Mouse (Mus musculus) small intestine, adult 2 months (tissue): ENCODE results near the gene Farp2. TPM values are rescaled to one million over a fixed set of nuclear protein-coding genes. Genes with fewer than 3 reads are reported as not detected.

ENCODE experiments used
- H3K27ac ChIP-seq: fragments of 200-500 bp; 2 replicates; pipeline ENCODE4 v1.5.1; 2012; ENCODE audit warnings: low read depth, low read length, control low read depth, inconsistent platforms; ENCODE audit not compliant: insufficient read depth
- H3K27me3 ChIP-seq: fragments of 200-500 bp; 2 replicates; pipeline ENCODE4 v1.6.1; 2012; ENCODE audit warnings: mild to moderate bottlenecking, moderate library complexity, low read length, inconsistent platforms; ENCODE audit not compliant: control insufficient read depth, insufficient read depth
- H3K36me3 ChIP-seq: fragments of 200-500 bp; 2 replicates; pipeline ENCODE4 v1.6.1; 2012; ENCODE audit warnings: mild to moderate bottlenecking, low read length, control low read depth, inconsistent platforms; ENCODE audit not compliant: control insufficient read depth, insufficient read depth
- H3K4me1 ChIP-seq: fragments of 200-500 bp; 2 replicates; pipeline ENCODE4 v1.6.1; 2012; ENCODE audit warnings: low read length, inconsistent platforms, mixed read lengths; ENCODE audit not compliant: control insufficient read depth, insufficient read depth, insufficient read length
- H3K4me3 ChIP-seq: fragments of 200-500 bp; 2 replicates; pipeline ENCODE4 v1.5.1; 2012; ENCODE audit warnings: low read depth, mild to moderate bottlenecking, control low read depth, inconsistent platforms, low read length, moderate library complexity
- CTCF ChIP-seq: fragments of 200-500 bp; IDR thresholded peaks from 2 replicates; pipeline ENCODE4 v1.5.1; 2012; ENCODE audit warnings: low read depth, mild to moderate bottlenecking, control low read depth, inconsistent platforms, low read length, moderate library complexity, mixed read lengths; ENCODE audit not compliant: insufficient replicate concordance, insufficient read length; ENCODE audit errors: extremely low read depth
- POLR2A ChIP-seq: fragments of 200-500 bp; IDR thresholded peaks from 2 replicates; pipeline ENCODE4 v1.6.1; 2012; ENCODE audit warnings: low read depth, mild to moderate bottlenecking, control low read depth, inconsistent platforms, low read length, moderate library complexity
- WGBS: fragments of 180-500 bp; shearing (Covaris S2); methylation state at CpG from one replicate; pipeline ENCODE4 v1.1.7; 2018; 5-methylcytosine and 5-hydroxymethylcytosine counted together
- polyA plus RNA-seq: library from polyadenylated mRNA; depleted of rRNA; stranded (reverse); fragments of >200 nt; gene quantifications from 2 replicates; pipeline ENCODE4 v1.2.3, GENCODE M21; 2012

Farp2 gene
- polyA plus RNA-seq, 1 experiment, result 13.6 TPM

- H3K27ac ChIP-seq, result no peak overlapping the region
- 81% methylated on average over 4 of the region's 4 CpGs for WGBS
- no peak overlapping the region for H3K4me3 ChIP-seq
- H3K27me3 ChIP-seq, result no peaks in the 10 kb centered on the region
- H3K36me3 ChIP-seq, result peaks cover 11% of the 10 kb centered on the region
- 0 out of 2 replicates have a peak, but pooled peaks cover 2% of the 10 kb centered on the region for H3K4me1 ChIP-seq
- TF ChIP-seq POLR2A (no peak), CTCF (no peak)
Observed at GRCm38 (mm10) chr1:93608696-93609245, 96.9 kb downstream of the Farp2 start.

- Histone ChIP-seq H3K4me3 (no peak overlapping the region), H3K36me3 (peaks cover 16% of the 10 kb centered on the region), H3K27me3 (no peaks in the 10 kb centered on the region), H3K4me1 (0 out of 2 replicates have a peak, but pooled peaks cover 2% of the 10 kb centered on the region), H3K27ac (no peak overlapping the region)
- TF ChIP-seq POLR2A, result no peak
- no peak for TF ChIP-seq CTCF
- 89% methylated on average over 8 of the region's 8 CpGs for WGBS
Observed at GRCm38 (mm10) chr1:93609762-93610161, 97.9 kb downstream of the Farp2 start.

- Histone ChIP-seq H3K27ac (no peak overlapping the region), H3K4me1 (peaks cover 11% of the 10 kb centered on the region), H3K36me3 (peaks cover 39% of the 10 kb centered on the region), H3K27me3 (no peaks in the 10 kb centered on the region), H3K4me3 (no peak overlapping the region)
- WGBS, result 66% methylated on average over 4 of the region's 4 CpGs
- TF ChIP-seq CTCF, result no peak
Observed at GRCm38 (mm10) chr1:93618059-93618748, 106.3 kb downstream of the Farp2 start.

GRCm38 (mm10) chr1:93618948-93619347 is 107.1 kb downstream of the Farp2 start:
- H3K27me3 ChIP-seq, result no peaks in the 10 kb centered on the region
- 51% methylated on average over 5 of the region's 5 CpGs for WGBS
- H3K4me1 ChIP-seq, result peaks cover 11% of the 10 kb centered on the region
- H3K27ac ChIP-seq, result no peak overlapping the region
- peaks cover 43% of the 10 kb centered on the region for H3K36me3 ChIP-seq
- H3K4me3 ChIP-seq, result no peak overlapping the region
- no peak for TF ChIP-seq CTCF
- no peak for TF ChIP-seq POLR2A

GRCm38 (mm10) chr1:93624502-93624901 is 112.6 kb downstream of the Farp2 start:
- 90% methylated on average over 1 of the region's 1 CpGs for WGBS
- Histone ChIP-seq H3K27ac (no peak overlapping the region), H3K36me3 (peaks cover 83% of the 10 kb centered on the region), H3K4me3 (no peak overlapping the region), H3K4me1 (no peaks in the 10 kb centered on the region), H3K27me3 (no peaks in the 10 kb centered on the region)
- no peak for TF ChIP-seq POLR2A
- TF ChIP-seq CTCF, result no peak

- peaks cover 38% of the 10 kb centered on the region for H3K36me3 ChIP-seq
Observed at GRCm38 (mm10) chr1:93630796-93631195, 118.9 kb downstream of the Farp2 start.

GRCm38 (mm10) chr1:93632723-93633122 is 120.8 kb downstream of the Farp2 start:
- TF ChIP-seq POLR2A (no peak), CTCF (no peak)
- 94% methylated on average over 3 of the region's 3 CpGs for WGBS

More at GRCm38 (mm10) chr1:93630796-93631195, 118.9 kb downstream of the Farp2 start:
- Histone ChIP-seq H3K27ac (no peak overlapping the region), H3K27me3 (no peaks in the 10 kb centered on the region), H3K4me3 (no peak overlapping the region), H3K4me1 (peaks cover 10% of the 10 kb centered on the region; the same call in 1 of the 2 replicates)
- no peak for TF ChIP-seq POLR2A
- TF ChIP-seq CTCF, result no peak
- 86% methylated on average over 3 of the region's 3 CpGs for WGBS

More at GRCm38 (mm10) chr1:93632723-93633122, 120.8 kb downstream of the Farp2 start:
- H3K27ac ChIP-seq, result no peak overlapping the region
- H3K27me3 ChIP-seq, result no peaks in the 10 kb centered on the region
- H3K4me1 ChIP-seq, result peaks cover 12% of the 10 kb centered on the region; the same call in 1 of the 2 replicates
- peaks cover 21% of the 10 kb centered on the region for H3K36me3 ChIP-seq
- H3K4me3 ChIP-seq, result no peak overlapping the region
